15 mouse cellular contexts compared by ENCODE assay signal in genomic region chr13:29162444-29162843, GRCm38 (mm10).
DNase-seq lines count a peak whose midpoint lies in the region; ATAC-seq lines count a peak whose summit lies in the region.
"Had no signal": no experiment of that assay in that cellular context is flagged by ENCODE, and none has a peak within 500 bp of the region (broad histone marks: within the 10 kb centered on the region; RNA-seq: fewer than 3 reads in every experiment).

No protein-coding gene starts in this region.

- no peak overlapping the region for H3K9ac ChIP-seq in kidney, embryonic 14.5 days (ENCODE audit: low read depth, low read length)
- H3K9ac ChIP-seq: heart, embryonic 13.5 days; hindbrain, embryonic 14.5 days; limb, embryonic 15.5 days; lung, embryonic 15.5 days had no signal

- H3K36me3 ChIP-seq in kidney, embryonic 14.5 days (ENCODE audit: control insufficient read depth, insufficient read depth, low read length): no peaks in the 10 kb centered on the region
- H3K36me3 ChIP-seq: heart, embryonic 13.5 days; limb, embryonic 15.5 days; lung, embryonic 15.5 days had no signal

- peak; percentile 72 for ATAC-seq in cerebellum, adult (ENCODE audit: insufficient number of reproducible peaks, low FRiP score, low TSS enrichment)
- no peak for ATAC-seq in kidney, embryonic 14.5 days (ENCODE audit: low FRiP score, low TSS enrichment)

- H3K4me3 ChIP-seq in kidney, embryonic 14.5 days (ENCODE audit: low read length): no peak overlapping the region
- H3K4me3 ChIP-seq: heart, embryonic 13.5 days; limb, embryonic 15.5 days; lung, embryonic 15.5 days had no signal

- H3K27me3 ChIP-seq in kidney, embryonic 14.5 days (ENCODE audit: control insufficient read depth, insufficient read depth, low read length): no peaks in the 10 kb centered on the region
- H3K27me3 ChIP-seq: heart, embryonic 13.5 days; limb, embryonic 15.5 days; lung, embryonic 15.5 days had no signal

- 31% methylated on average over 3 of the region's 3 CpGs for WGBS in kidney, embryonic 14.5 days

- DNase-seq in cerebellum, postnatal 4 days (ENCODE audit: low spot score in 2 of 2): no peak
- DNase-seq in Muller cell, postnatal 12 days (ENCODE audit: inconsistent ontology term): peak; percentile 29
- peak; percentile 52 to 54 for DNase-seq in cerebellum, postnatal 10 days
- peak; percentile 78 for DNase-seq in gastrocnemius, postnatal 25 days
- no peak for DNase-seq in B cell, adult 2 months
- no peak for DNase-seq in layer of hippocampus, adult 8-10 months (ENCODE audit: low spot score in 2 of 2)
- DNase-seq: layer of hippocampus, postnatal 36 days; right cerebral cortex, postnatal 4 days had no signal

- H3K4me2 ChIP-seq in kidney, embryonic 14.5 days (replicated peaks; ENCODE audit: low read depth, low read length): no peak overlapping the region
- H3K4me2 ChIP-seq: heart, embryonic 13.5 days; hindbrain, embryonic 14.5 days; limb, embryonic 15.5 days; lung, embryonic 15.5 days had no signal

- H3K9me3 ChIP-seq in kidney, embryonic 14.5 days (ENCODE audit: control insufficient read depth, low read length): no peaks in the 10 kb centered on the region
- H3K9me3 ChIP-seq: heart, embryonic 13.5 days; limb, embryonic 15.5 days; lung, embryonic 15.5 days had no signal

- H3K27ac ChIP-seq in kidney, embryonic 14.5 days (ENCODE audit: low read depth, low read length): no peak overlapping the region
- H3K27ac ChIP-seq: heart, embryonic 13.5 days; hindbrain, embryonic 14.5 days; kidney, postnatal 0 days; limb, embryonic 15.5 days; lung, embryonic 15.5 days had no signal

- no peaks in the 10 kb centered on the region for H3K4me1 ChIP-seq in kidney, embryonic 14.5 days (ENCODE audit: control insufficient read depth, insufficient read depth, low read length)
- H3K4me1 ChIP-seq: heart, embryonic 13.5 days; lung, embryonic 15.5 days had no signal

Comparison
In these comparisons a context has a peak if more than half of its experiments do, and no peak if none do; other contexts are left out.
1. DNase-seq: peak in Muller cell, postnatal 12 days (single experiment), cerebellum, postnatal 10 days (2 of 2) and gastrocnemius, postnatal 25 days (single experiment); none in cerebellum, postnatal 4 days (0 of 2), B cell, adult 2 months (0 of 2) and layer of hippocampus, adult 8-10 months (0 of 2).